Mouse (Mus musculus): ENCODE measurements around the gene Gm13030. TPM values are rescaled to one million over a fixed set of nuclear protein-coding genes. Genes with fewer than 3 reads are reported as not detected.
"Not testable (repeated sequence)": the region's sequence is repeated elsewhere in the genome, so short reads cannot be mapped to it uniquely, and the experiment has no call there.

The Gm13030 gene
- total and polyA plus RNA-seq, 3 experiments = not detected

DNA sequence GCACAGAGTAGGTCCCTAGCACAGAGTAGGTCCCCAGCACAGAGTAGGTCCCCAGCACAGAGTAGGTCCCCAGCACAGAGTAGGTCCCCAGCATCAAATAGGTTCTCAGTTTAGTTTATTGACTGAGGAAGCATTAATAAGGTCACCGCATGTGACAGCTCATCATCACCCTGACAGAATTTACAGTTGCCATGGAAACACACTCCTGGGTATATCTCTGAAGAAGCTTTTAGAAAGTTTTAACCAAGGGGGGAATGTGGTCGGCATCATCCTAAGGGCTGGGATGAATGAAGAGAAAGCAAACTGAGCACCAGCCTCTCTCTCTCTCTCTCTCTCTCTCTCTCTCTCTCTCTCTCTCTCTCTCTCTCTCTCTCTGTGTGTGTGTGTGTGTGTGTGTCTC is 1.5 kb upstream of the Gm13030 start:
- DNase-seq (ENCODE audit: low read depth, low spot score); H3K27ac ChIP-seq (ENCODE audit: control insufficient read depth, low read depth, low read length); H3K9me3 ChIP-seq (replicated peaks; ENCODE audit: insufficient read depth, low read length); H3K79me2 ChIP-seq (ENCODE audit: control insufficient read depth, insufficient read depth, low read length, poor library complexity); H3K4me1 ChIP-seq (ENCODE audit: control insufficient read depth in 1 of 2, insufficient read depth in 2 of 2, low read length in 2 of 2); H3K4me3 ChIP-seq (ENCODE audit: control insufficient read depth in 1 of 2, insufficient read depth in 1 of 2, low read depth in 2 of 2, low read length in 2 of 2); H3K36me3 ChIP-seq (ENCODE audit: control insufficient read depth in 1 of 2, insufficient read depth in 2 of 2, low read length in 2 of 2); H3K9ac ChIP-seq (ENCODE audit: control insufficient read depth, low read depth, low read length, poor library complexity, severe bottlenecking); H3K27me3 ChIP-seq (ENCODE audit: control insufficient read depth in 1 of 2, insufficient read depth in 2 of 2, low read length in 2 of 2): not testable (repeated sequence)
- 0 out of 2 replicates have a peak, but pooled peaks have one; percentile 53 for TF ChIP-seq ZKSCAN1 (IDR thresholded peaks at IDR 0.05; ENCODE audit: low read depth, low read length)

GRCm38 (mm10) chr4:138868666-138869065 is 5.1 kb downstream of the Gm13030 start:
- DNase-seq (ENCODE audit: low read depth, low spot score) = no peak
- no peaks in the 10 kb centered on the region; a peak in 1 of 4 replicates for H3K36me3 ChIP-seq (ENCODE audit: control insufficient read depth in 1 of 2, insufficient read depth in 2 of 2, low read length in 2 of 2)
- H3K27me3 ChIP-seq (ENCODE audit: control insufficient read depth in 1 of 2, insufficient read depth in 2 of 2, low read length in 2 of 2) = peaks cover 0 to 1% of the 10 kb centered on the region in 2 experiments; a peak in 2 of 4 replicates

DNA sequence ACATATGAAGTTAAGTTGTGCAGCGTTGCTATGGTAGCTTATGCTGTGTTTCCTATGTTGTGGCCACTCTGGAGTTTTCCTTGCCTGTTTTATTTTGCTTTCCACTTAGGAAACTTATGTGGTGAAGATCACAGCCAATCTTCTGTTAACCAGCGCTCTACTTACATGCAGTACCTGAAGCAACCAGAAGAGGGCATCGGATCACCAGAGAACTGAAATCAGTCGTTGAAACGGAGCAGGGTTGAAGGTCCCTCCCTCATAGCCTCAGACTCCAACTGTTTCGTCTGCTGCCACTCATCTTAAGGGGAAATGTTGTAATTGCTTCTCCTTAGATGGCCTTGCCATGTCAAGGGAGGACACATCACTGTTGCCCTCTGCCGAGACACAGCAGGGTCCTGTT is 7.4 kb downstream of the Gm13030 start:
- Histone ChIP-seq H3K4me1 (ENCODE audit: control insufficient read depth in 1 of 2, insufficient read depth in 2 of 2, low read length in 2 of 2) (peaks cover 1 to 4% of the 10 kb centered on the region in 2 experiments; a peak in 3 of 4 replicates), H3K27me3 (ENCODE audit: control insufficient read depth in 1 of 2, insufficient read depth in 2 of 2, low read length in 2 of 2) (peaks cover 0 to 1% of the 10 kb centered on the region in 2 experiments; a peak in 2 of 4 replicates), H3K27ac (ENCODE audit: control insufficient read depth, low read depth, low read length) (no peak overlapping the region), H3K9ac (ENCODE audit: control insufficient read depth, low read depth, low read length, poor library complexity, severe bottlenecking) (peak overlapping the region; percentile 59), H3K4me3 (ENCODE audit: control insufficient read depth in 1 of 2, insufficient read depth in 1 of 2, low read depth in 2 of 2, low read length in 2 of 2) (peak overlapping the region; percentile 56 to 96), H3K79me2 (ENCODE audit: control insufficient read depth, insufficient read depth, low read length, poor library complexity) (no peaks in the 10 kb centered on the region), H3K36me3 (ENCODE audit: control insufficient read depth in 1 of 2, insufficient read depth in 2 of 2, low read length in 2 of 2) (no peaks in the 10 kb centered on the region; a peak in 1 of 4 replicates), H3K9me3 (replicated peaks; ENCODE audit: insufficient read depth, low read length) (no peaks in the 10 kb centered on the region)
- peak; percentile 90 for DNase-seq (ENCODE audit: low read depth, low spot score)
- TF ChIP-seq SMC3 (IDR thresholded peaks at IDR 0.05; ENCODE audit: low read depth, low read length) (peak; percentile 79), EP300 (IDR thresholded peaks at IDR 0.05; ENCODE audit: low read depth in 1 of 2, low read length in 2 of 2) (no peak), MYC (IDR thresholded peaks at IDR 0.05; ENCODE audit: low read depth, low read length) (peak; percentile 53; the same call in 1 of the 2 replicates), RAD21 (IDR thresholded peaks at IDR 0.05; ENCODE audit: low read depth, low read length) (peak; percentile 70), ZKSCAN1 (IDR thresholded peaks at IDR 0.05; ENCODE audit: low read depth, low read length) (no peak), CTCF (IDR thresholded peaks at IDR 0.05 in 2 of 3, conservative IDR thresholded peaks at IDR 0.05 in 1 of 3; ENCODE audit: control insufficient read depth in 1 of 3, insufficient read depth in 1 of 3, low read depth in 2 of 3, low read length in 3 of 3, poor library complexity in 1 of 3, severe bottlenecking in 1 of 3) (peak; percentile 69 to 81 (median 80)), ZC3H11A (IDR thresholded peaks at IDR 0.05; ENCODE audit: low read depth, low read length) (peak; percentile 68)

More at GRCm38 (mm10) chr4:138868666-138869065, 5.1 kb downstream of the Gm13030 start:
- Histone ChIP-seq H3K4me1 (ENCODE audit: control insufficient read depth in 1 of 2, insufficient read depth in 2 of 2, low read length in 2 of 2) (peaks cover 1 to 4% of the 10 kb centered on the region in 2 experiments; a peak in 3 of 4 replicates), H3K9me3 (replicated peaks; ENCODE audit: insufficient read depth, low read length) (no peaks in the 10 kb centered on the region), H3K9ac (ENCODE audit: control insufficient read depth, low read depth, low read length, poor library complexity, severe bottlenecking) (no peak overlapping the region), H3K4me3 (ENCODE audit: control insufficient read depth in 1 of 2, insufficient read depth in 1 of 2, low read depth in 2 of 2, low read length in 2 of 2) (no peak overlapping the region), H3K27ac (ENCODE audit: control insufficient read depth, low read depth, low read length) (no peak overlapping the region), H3K79me2 (ENCODE audit: control insufficient read depth, insufficient read depth, low read length, poor library complexity) (no peaks in the 10 kb centered on the region)
- TF ChIP-seq USF2 (IDR thresholded peaks at IDR 0.05; ENCODE audit: borderline replicate concordance in 1 of 2, insufficient read depth in 1 of 2, low read depth in 1 of 2, low read length in 2 of 2) = no peak
- no peak for TF ChIP-seq CTCF (IDR thresholded peaks at IDR 0.05 in 2 of 3, conservative IDR thresholded peaks at IDR 0.05 in 1 of 3; ENCODE audit: control insufficient read depth in 1 of 3, insufficient read depth in 1 of 3, low read depth in 2 of 3, low read length in 3 of 3, poor library complexity in 1 of 3, severe bottlenecking in 1 of 3)
- TF ChIP-seq EP300 (IDR thresholded peaks at IDR 0.05; ENCODE audit: low read depth in 1 of 2, low read length in 2 of 2) = no peak
- TF ChIP-seq POLR2AphosphoS2 (IDR thresholded peaks at IDR 0.05; ENCODE audit: low read length) = no peak
- no peak for TF ChIP-seq UBTF (IDR thresholded peaks at IDR 0.05; ENCODE audit: borderline replicate concordance, insufficient read depth, low read depth, low read length)
- no peak for TF ChIP-seq MYB (IDR thresholded peaks at IDR 0.05; ENCODE audit: low read depth, low read length)
- TF ChIP-seq KAT2A (conservative IDR thresholded peaks at IDR 0.05; ENCODE audit: low read depth, low read length) = no peak
- no peak for TF ChIP-seq ZC3H11A (IDR thresholded peaks at IDR 0.05; ENCODE audit: low read depth, low read length)
- no peak for TF ChIP-seq GATA1 (IDR thresholded peaks at IDR 0.05; ENCODE audit: low read depth, low read length)
- TF ChIP-seq NRF1 (IDR thresholded peaks at IDR 0.05; ENCODE audit: insufficient read depth, low read depth, low read length, poor library complexity, severe bottlenecking) = no peak
- TF ChIP-seq SIN3A (IDR thresholded peaks at IDR 0.05; ENCODE audit: low read length) = no peak
